Mouse (Mus musculus) small intestine, adult 2 months (tissue): ENCODE results near the gene Gm48552.

ENCODE experiments used
- CTCF ChIP-seq: fragments of 200-500 bp; IDR thresholded peaks from 2 replicates; pipeline ENCODE4 v1.5.1; 2012; ENCODE audit warnings: low read depth, mild to moderate bottlenecking, control low read depth, inconsistent platforms, low read length, moderate library complexity, mixed read lengths; ENCODE audit not compliant: insufficient replicate concordance, insufficient read length; ENCODE audit errors: extremely low read depth
- POLR2A ChIP-seq: fragments of 200-500 bp; IDR thresholded peaks from 2 replicates; pipeline ENCODE4 v1.6.1; 2012; ENCODE audit warnings: low read depth, mild to moderate bottlenecking, control low read depth, inconsistent platforms, low read length, moderate library complexity

- TF ChIP-seq CTCF (no peak), POLR2A (no peak)
Observed at GRCm38 (mm10) chr10:81379183-81379553, 9.6 kb upstream of the Gm48552 start.
